Mouse (Mus musculus) liver, adult 2 months (tissue): ENCODE data around the gene Dhdds.

Source experiments
- CTCF ChIP-seq: fragments of 200-500 bp; IDR thresholded peaks from 2 replicates; pipeline ENCODE4 v1.5.1; 2011; ENCODE audit warnings: low read depth, low read length, control low read depth
- POLR2A ChIP-seq: fragments of 200-500 bp; IDR thresholded peaks from 2 replicates; pipeline ENCODE4 v1.6.1; 2011; ENCODE audit warnings: low read length, control low read depth; ENCODE audit not compliant: insufficient read depth; ENCODE audit errors: extremely low read depth

DNA sequence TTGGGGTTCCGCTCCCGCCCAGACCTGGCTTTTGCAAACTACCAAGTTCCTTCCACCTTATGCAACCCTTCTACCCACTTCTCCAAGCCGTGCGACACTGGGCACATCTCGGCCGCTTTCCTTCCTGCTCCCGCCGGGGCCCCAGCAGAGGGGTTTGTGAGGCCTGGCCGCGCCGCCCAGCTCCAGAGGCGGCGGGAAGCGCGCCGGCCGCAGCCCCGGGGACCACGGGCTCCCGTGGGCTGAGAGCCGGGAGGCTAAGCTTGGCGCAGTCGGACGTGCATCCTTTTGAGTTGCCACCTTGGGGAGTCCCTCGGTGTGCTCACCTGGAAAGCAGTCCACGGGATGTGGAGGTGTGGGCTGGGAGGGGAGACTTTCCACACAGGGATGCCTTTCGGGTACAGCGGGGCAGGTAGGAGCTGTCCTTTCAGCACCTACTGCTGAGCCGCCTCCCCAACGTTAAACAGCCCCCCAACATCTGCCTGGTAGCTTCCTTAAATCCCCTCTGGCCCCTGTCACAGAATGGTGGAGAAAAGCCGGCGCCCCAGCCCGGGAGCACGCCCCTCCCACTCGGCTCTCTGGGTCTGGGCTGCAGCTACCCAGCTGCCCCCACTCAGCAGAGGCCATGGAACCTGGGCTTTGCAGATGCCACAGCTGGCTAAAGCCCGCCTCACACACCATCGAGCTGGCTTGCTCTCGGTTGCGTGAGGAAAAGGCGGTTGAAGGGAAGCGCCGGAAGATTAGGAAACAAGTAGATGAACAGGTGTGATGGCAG is 32.4 kb downstream of the Dhdds start, which contains the start of gene Hmgn2:
- TF ChIP-seq CTCF (no peak), POLR2A (no peak)
